Mouse (Mus musculus) bone marrow, adult 2 months (tissue): ENCODE results near the gene Ssr4.

Source experiments
- CTCF ChIP-seq: fragments of 200-500 bp; IDR thresholded peaks from 2 replicates; pipeline ENCODE4 v1.5.1; 2011; ENCODE audit warnings: low read length, control low read depth; ENCODE audit not compliant: control insufficient read depth, insufficient read depth
- POLR2A ChIP-seq: fragments of 200-500 bp; IDR thresholded peaks from 2 replicates; pipeline ENCODE4 v1.6.1; 2011; ENCODE audit warnings: low read depth, mild to moderate bottlenecking, control low read depth, low read length, borderline replicate concordance; ENCODE audit not compliant: control insufficient read depth

- TF ChIP-seq CTCF (no peak), POLR2A (no peak)
These were observed 49.9 kb downstream of the Ssr4 start for GRCm38 (mm10) chrX:73836691-73837090.
